Mouse (Mus musculus) thymus, adult 2 months (tissue): ENCODE measurements around the gene Armc9. TPM values are rescaled to one million over a fixed set of nuclear protein-coding genes. Genes with fewer than 3 reads are reported as not detected.

Experiments
- DNase-seq: peaks from one replicate; pipeline ENCODE4 v3.0.0; 2021
- H3K27ac ChIP-seq: fragments of 200-500 bp; 2 replicates; pipeline ENCODE4 v1.5.1; 2012; ENCODE audit warnings: low read length, control low read depth; ENCODE audit not compliant: control insufficient read depth, insufficient read depth
- H3K27me3 ChIP-seq: fragments of 200-500 bp; 2 replicates; pipeline ENCODE4 v1.6.1; 2012; ENCODE audit warnings: mild to moderate bottlenecking, low read length, moderate library complexity, mixed read lengths; ENCODE audit not compliant: control insufficient read depth, insufficient read depth
- H3K36me3 ChIP-seq: fragments of 200-500 bp; 2 replicates; pipeline ENCODE4 v1.6.1; 2012; ENCODE audit warnings: mild to moderate bottlenecking, low read length, moderate library complexity; ENCODE audit not compliant: control insufficient read depth, insufficient read depth
- H3K4me1 ChIP-seq: fragments of 200-500 bp; replicated peaks from 2 replicates; pipeline ENCODE4 v1.6.1; 2012; ENCODE audit warnings: low read length; ENCODE audit not compliant: control insufficient read depth, insufficient read depth
- H3K4me3 ChIP-seq: fragments of 200-500 bp; 2 replicates; pipeline ENCODE4 v1.5.1; 2012; ENCODE audit warnings: mild to moderate bottlenecking, low read length, control low read depth, moderate library complexity; ENCODE audit not compliant: control insufficient read depth, insufficient read depth
- CTCF ChIP-seq: fragments of 200-500 bp; IDR thresholded peaks from 2 replicates; pipeline ENCODE4 v1.5.1; 2012; ENCODE audit warnings: mild to moderate bottlenecking, control low read depth, low read length, moderate library complexity, borderline replicate concordance; ENCODE audit not compliant: control insufficient read depth, poor library complexity, insufficient read depth; ENCODE audit errors: extremely low read depth
- POLR2A ChIP-seq: fragments of 200-500 bp; IDR thresholded peaks from 2 replicates; pipeline ENCODE4 v1.6.1; 2012; ENCODE audit warnings: mild to moderate bottlenecking, low read length, control low read depth, moderate library complexity; ENCODE audit not compliant: control insufficient read depth, poor library complexity, insufficient read depth; ENCODE audit errors: extremely low read depth
- WGBS: fragments of 180-500 bp; shearing (Covaris S2); methylation state at CpG from one replicate; pipeline ENCODE4 v1.1.7; 2018; 5-methylcytosine and 5-hydroxymethylcytosine counted together
- polyA plus RNA-seq: library from polyadenylated mRNA; depleted of rRNA; stranded (reverse); fragments of >200 nt; gene quantifications from 2 replicates; pipeline ENCODE4 v1.2.3, GENCODE M21; 2012

Gene Armc9
- polyA plus RNA-seq, 1 experiment = 5.8 TPM

DNA sequence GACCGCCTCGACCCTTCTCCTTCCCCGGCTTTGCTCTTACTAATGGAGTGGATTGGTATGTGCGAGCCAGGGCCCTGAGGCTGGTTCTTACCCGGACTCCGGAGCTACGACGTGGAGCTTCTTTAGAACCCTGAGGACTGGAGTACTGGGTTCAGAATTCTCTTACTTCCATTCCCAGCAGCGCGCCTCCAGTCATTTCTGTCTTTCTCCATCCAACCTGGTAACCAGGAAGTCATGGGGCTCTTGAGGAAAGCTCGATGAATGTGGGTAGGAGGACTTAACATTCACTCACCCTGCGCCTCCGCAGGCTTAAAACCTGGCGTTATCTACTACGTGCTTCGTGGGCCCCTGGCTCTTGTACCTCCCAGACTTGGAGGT, 149.3 kb downstream of the Armc9 start:
- WGBS = 15% methylated on average over 16 of the region's 16 CpGs
- peaks cover 29% of the 10 kb centered on the region for H3K4me1 ChIP-seq

GRCm38 (mm10) chr1:86306686-86307085, 152.1 kb downstream of the Armc9 start:
- no peaks in the 10 kb centered on the region; the same call in 1 of the 2 replicates for H3K27me3 ChIP-seq
- H3K27ac ChIP-seq = no peak overlapping the region
- no peak overlapping the region for H3K4me3 ChIP-seq
- TF ChIP-seq CTCF (no peak), POLR2A (no peak)
- H3K4me1 ChIP-seq = peaks cover 17% of the 10 kb centered on the region
- DNase-seq = no peak
- WGBS = 94% methylated on average over 3 of the region's 3 CpGs
- H3K36me3 ChIP-seq = no peaks in the 10 kb centered on the region

More for the DNA sequence above, 149.3 kb downstream of the Armc9 start:
- no peak overlapping the region for H3K27ac ChIP-seq
- TF ChIP-seq CTCF (no peak), POLR2A (no peak)
- DNase-seq = no peak
- no peaks in the 10 kb centered on the region for H3K36me3 ChIP-seq
- no peaks in the 10 kb centered on the region; the same call in 1 of the 2 replicates for H3K27me3 ChIP-seq
- H3K4me3 ChIP-seq = peak overlapping the region; percentile 31

GRCm38 (mm10) chr1:86307177-86307762, 152.7 kb downstream of the Armc9 start:
- Histone ChIP-seq H3K4me3 (no peak overlapping the region), H3K27me3 (no peaks in the 10 kb centered on the region; the same call in 1 of the 2 replicates), H3K36me3 (no peaks in the 10 kb centered on the region), H3K4me1 (peaks cover 12% of the 10 kb centered on the region), H3K27ac (no peak overlapping the region)
- no peak for TF ChIP-seq POLR2A
- no peak for DNase-seq
- WGBS = 82% methylated on average over 7 of the region's 7 CpGs

GRCm38 (mm10) chr1:86307871-86308641, 153.5 kb downstream of the Armc9 start:
- WGBS = 93% methylated on average over 4 of the region's 4 CpGs
- no peak for DNase-seq
- Histone ChIP-seq H3K4me3 (no peak overlapping the region), H3K36me3 (no peaks in the 10 kb centered on the region), H3K27ac (no peak overlapping the region), H3K27me3 (no peaks in the 10 kb centered on the region; the same call in 1 of the 2 replicates), H3K4me1 (peaks cover 10% of the 10 kb centered on the region)
- TF ChIP-seq CTCF = no peak
- no peak for TF ChIP-seq POLR2A

DNA sequence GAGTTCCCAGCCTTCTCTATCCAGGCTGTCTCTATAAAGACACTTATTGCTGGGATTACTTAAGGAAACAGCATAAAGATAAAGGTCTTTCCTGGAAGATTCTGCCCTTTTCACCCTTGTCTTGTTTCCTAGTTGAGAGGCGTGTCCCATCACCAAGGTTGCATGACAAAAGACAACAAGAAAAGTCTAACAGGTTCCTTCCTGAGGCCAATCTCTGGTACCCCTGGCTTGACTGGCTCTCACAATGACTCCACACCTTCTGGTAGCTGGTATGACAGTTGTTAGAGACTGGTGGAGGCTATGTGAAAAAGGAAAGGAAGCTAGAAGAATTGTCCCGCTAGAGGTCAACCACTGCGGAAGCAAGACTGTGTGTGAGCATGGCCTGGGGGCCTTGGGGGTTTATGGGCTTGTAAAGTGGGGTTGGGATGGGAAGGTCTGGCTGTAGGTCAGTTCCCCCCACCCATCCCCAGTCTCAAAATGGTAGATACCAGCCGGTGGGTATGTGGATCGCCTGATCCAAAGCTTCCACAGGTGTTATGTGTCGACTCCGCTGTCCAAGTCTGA, 154.8 kb downstream of the Armc9 start:
- DNase-seq = no peak
- no peaks in the 10 kb centered on the region for H3K36me3 ChIP-seq
- WGBS = 96% methylated on average over 7 of the region's 7 CpGs
- no peak for TF ChIP-seq POLR2A
- no peak for TF ChIP-seq CTCF
- no peak overlapping the region for H3K4me3 ChIP-seq
- H3K27ac ChIP-seq = no peak overlapping the region
- H3K27me3 ChIP-seq = no peaks in the 10 kb centered on the region
- no peaks in the 10 kb centered on the region for H3K4me1 ChIP-seq

DNA sequence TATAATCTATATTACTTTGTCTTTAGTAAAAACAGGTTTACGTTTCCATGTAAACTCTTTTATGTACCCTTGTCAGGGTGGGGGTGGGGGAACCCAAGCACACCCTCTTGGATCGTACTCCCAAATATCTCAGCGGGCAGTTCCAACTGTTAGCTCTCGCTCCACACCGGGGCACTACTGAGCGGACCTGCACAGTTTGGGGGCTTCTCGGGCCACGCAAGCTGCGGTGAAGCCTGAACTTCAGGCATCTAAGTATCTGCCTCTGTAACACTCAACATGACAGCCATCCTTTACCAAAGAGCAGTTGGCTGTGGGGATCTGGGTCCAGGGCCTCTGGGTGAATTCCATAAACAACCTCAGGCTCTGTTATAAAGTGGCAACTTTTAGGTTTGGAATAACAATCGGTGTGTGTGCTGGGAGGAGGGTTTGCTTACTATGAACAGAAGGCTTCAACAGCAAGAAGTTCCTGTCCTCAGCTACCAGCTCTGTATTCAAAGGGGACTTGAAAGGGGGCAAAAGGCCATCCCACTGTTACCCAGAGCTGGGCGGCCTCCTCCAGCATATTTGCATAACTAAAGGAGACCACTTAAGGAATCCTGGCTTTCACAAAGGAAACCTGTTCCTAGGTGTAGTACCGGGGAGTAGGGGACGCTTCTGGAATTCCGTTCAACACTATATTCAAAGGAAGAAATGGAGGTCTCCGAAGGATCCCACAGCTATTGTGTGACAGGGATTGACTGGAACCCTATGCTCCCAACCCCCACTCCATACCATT, 156.1 kb downstream of the Armc9 start:
- DNase-seq = no peak
- H3K27me3 ChIP-seq = no peaks in the 10 kb centered on the region
- no peaks in the 10 kb centered on the region for H3K4me1 ChIP-seq
- no peak overlapping the region for H3K4me3 ChIP-seq
- no peak overlapping the region for H3K27ac ChIP-seq
- WGBS = 94% methylated on average over 15 of the region's 15 CpGs
- no peaks in the 10 kb centered on the region for H3K36me3 ChIP-seq
- TF ChIP-seq POLR2A = no peak
- no peak for TF ChIP-seq CTCF
